Mouse (Mus musculus): ENCODE data around the gene Hddc3. TPM values are rescaled to one million over a fixed set of nuclear protein-coding genes. Genes with fewer than 3 reads are reported as not detected.
"Not testable (repeated sequence)": the region's sequence is repeated elsewhere in the genome, so short reads cannot be mapped to it uniquely, and the experiment has no call there.

Gene Hddc3
- polyA plus RNA-seq, 1 experiment: 41.8 TPM

- DNase-seq (ENCODE audit: low read depth): no peak
Observed at GRCm38 (mm10) chr7:80369967-80370431, 27.1 kb downstream of the Hddc3 start.

GRCm38 (mm10) chr7:80370649-80371040, 27.7 kb downstream of the Hddc3 start:
- DNase-seq (ENCODE audit: low read depth): no peak

- no peak for DNase-seq (ENCODE audit: low read depth)
Observed at GRCm38 (mm10) chr7:80371041-80371751, 28.3 kb downstream of the Hddc3 start, which contains the start of gene Man2a2. Man2a2 (minus strand) TSS chr7:80371375.

- no peak for DNase-seq (ENCODE audit: low read depth)
Observed at GRCm38 (mm10) chr7:80372166-80372565, 29.3 kb downstream of the Hddc3 start.

GRCm38 (mm10) chr7:80372667-80373066, 29.8 kb downstream of the Hddc3 start:
- DNase-seq (ENCODE audit: low read depth): no peak

- no peak for DNase-seq (ENCODE audit: low read depth)
Observed at GRCm38 (mm10) chr7:80373352-80373751, 30.4 kb downstream of the Hddc3 start.

- no peak for DNase-seq (ENCODE audit: low read depth)
Observed at GRCm38 (mm10) chr7:80373850-80374249, 30.9 kb downstream of the Hddc3 start.

- no peak for DNase-seq (ENCODE audit: low read depth)
Observed at GRCm38 (mm10) chr7:80374280-80374679, 31.4 kb downstream of the Hddc3 start.

- no peak for DNase-seq (ENCODE audit: low read depth)
Observed at GRCm38 (mm10) chr7:80374733-80375132, 31.8 kb downstream of the Hddc3 start.

GRCm38 (mm10) chr7:80375376-80376039, 32.6 kb downstream of the Hddc3 start:
- DNase-seq (ENCODE audit: low read depth): no peak

- DNase-seq (ENCODE audit: low read depth): no peak
Observed at GRCm38 (mm10) chr7:80376192-80376591, 33.3 kb downstream of the Hddc3 start.

- DNase-seq (ENCODE audit: low read depth): no peak
Observed at GRCm38 (mm10) chr7:80377471-80377870, 34.6 kb downstream of the Hddc3 start.

- no peak for DNase-seq (ENCODE audit: low read depth)
Observed at GRCm38 (mm10) chr7:80379531-80379930, 36.6 kb downstream of the Hddc3 start.

- DNase-seq (ENCODE audit: low read depth): no peak
Observed at GRCm38 (mm10) chr7:80382919-80383318, 40.0 kb downstream of the Hddc3 start.

- DNase-seq (ENCODE audit: low read depth): no peak
Observed at GRCm38 (mm10) chr7:80386235-80386930, 43.5 kb downstream of the Hddc3 start.

- DNase-seq (ENCODE audit: low read depth): no peak
Observed at GRCm38 (mm10) chr7:80387033-80387632, 44.2 kb downstream of the Hddc3 start.

GRCm38 (mm10) chr7:80387633-80388543, 45.0 kb downstream of the Hddc3 start, which contains the start of gene Fes:
Fes (minus strand) TSS chr7:80387946.
- no peak for DNase-seq (ENCODE audit: low read depth)

- no peak for DNase-seq (ENCODE audit: low read depth)
Observed at GRCm38 (mm10) chr7:80392119-80392518, 49.2 kb downstream of the Hddc3 start.

GRCm38 (mm10) chr7:80394600-80394999, 51.7 kb downstream of the Hddc3 start:
- DNase-seq (ENCODE audit: low read depth): no peak

- DNase-seq (ENCODE audit: low read depth): not testable (repeated sequence)
Observed at GRCm38 (mm10) chr7:80396427-80396826, 53.5 kb downstream of the Hddc3 start.

- DNase-seq (ENCODE audit: low read depth): no peak
Observed at GRCm38 (mm10) chr7:80397986-80398385, 55.1 kb downstream of the Hddc3 start.
